Mouse (Mus musculus): Measurements from ENCODE around the gene Slc8a1.

GRCm38 (mm10) chr17:81336024-81336754 lies 402.0 kb downstream of the Slc8a1 start:
- no peak for TF ChIP-seq CTCF (IDR thresholded peaks at IDR 0.05; ENCODE audit: low read depth)
- TF ChIP-seq EP300 (IDR thresholded peaks at IDR 0.05; ENCODE audit: low read depth), result no peak

Data from liver, postnatal 0 days (tissue).